Comparison of ENCODE assay signal across 25 mouse cellular contexts in the genomic region with DNA sequence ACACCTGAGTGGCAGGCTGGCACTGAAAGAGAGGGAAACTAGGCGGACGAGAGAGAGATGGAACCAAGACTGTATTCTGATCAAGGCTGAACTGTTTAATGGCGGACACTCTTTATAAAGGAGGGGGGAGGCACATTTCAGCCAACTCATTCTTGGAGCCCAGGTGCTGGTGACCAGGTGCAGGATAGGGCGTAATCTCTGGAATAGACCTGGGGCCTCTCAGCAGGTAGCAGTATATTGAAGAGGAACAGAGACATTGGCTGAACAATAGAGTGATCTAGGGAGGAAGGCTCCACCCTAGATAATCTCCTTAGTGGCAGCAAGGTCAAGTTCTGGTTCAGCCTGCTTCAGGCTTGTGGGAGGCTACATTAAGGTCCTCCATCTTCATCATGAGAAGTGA. TPM values are rescaled to one million over a fixed set of nuclear protein-coding genes. Genes with fewer than 3 reads are reported as not detected.
"Had no signal": no experiment of that assay in that cellular context is flagged by ENCODE, and none has a peak within 500 bp of the region (broad histone marks: within the 10 kb centered on the region; RNA-seq: fewer than 3 reads in every experiment).

No protein-coding gene starts in this region.

- H3K9ac ChIP-seq: lung, embryonic 15.5 days; midbrain, embryonic 13.5 days; midbrain, embryonic 15.5 days; neural tube, embryonic 12.5 days; stomach, embryonic 15.5 days had no signal

- H3K4me2 ChIP-seq: lung, embryonic 15.5 days; midbrain, embryonic 11.5 days; midbrain, embryonic 13.5 days; midbrain, embryonic 15.5 days; neural tube, embryonic 12.5 days; stomach, embryonic 15.5 days had no signal

- H3K27ac ChIP-seq: lung, embryonic 15.5 days; macrophage; midbrain, embryonic 13.5 days; midbrain, embryonic 15.5 days; neural tube, embryonic 12.5 days; stomach, embryonic 15.5 days; stomach, postnatal 0 days had no signal

- H3K4me1 ChIP-seq: lung, embryonic 15.5 days; megakaryocyte, embryonic 14.5 days; midbrain, embryonic 13.5 days; midbrain, embryonic 15.5 days; neural tube, embryonic 12.5 days; stomach, embryonic 15.5 days had no signal

- H3K36me3 ChIP-seq: lung, embryonic 15.5 days; midbrain, embryonic 13.5 days; midbrain, embryonic 15.5 days; neural tube, embryonic 12.5 days; stomach, embryonic 15.5 days had no signal

- DNase-seq: lung, adult 2 months; lung, postnatal 14 days; lung, postnatal 36 days; right cerebral cortex, postnatal 14 days; thymus, adult 2 months; thymus, postnatal 25 days; thymus, postnatal 4 days had no signal

- H3K9me3 ChIP-seq: lung, embryonic 15.5 days; stomach, embryonic 15.5 days had no signal

- ATAC-seq: lung, postnatal 0 days; midbrain, embryonic 13.5 days; midbrain, embryonic 15.5 days had no signal

- H3K27me3 ChIP-seq: lung, embryonic 15.5 days; megakaryocyte, embryonic 14.5 days; midbrain, embryonic 13.5 days; midbrain, embryonic 15.5 days; neural tube, embryonic 12.5 days; stomach, embryonic 15.5 days had no signal

- H3K4me3 ChIP-seq: lung, embryonic 15.5 days; megakaryocyte, embryonic 14.5 days; midbrain, embryonic 13.5 days; midbrain, embryonic 15.5 days; neural tube, embryonic 12.5 days; stomach, embryonic 15.5 days had no signal

RNA-seq across cellular contexts. Expression of gene Tas2r130, which starts 25.9 kb away (rescaled TPM):
- total RNA-seq: megakaryocyte progenitor cell, adult 5-6 weeks; midbrain, postnatal 0 days; monocyte, adult 5-6 weeks; neutrophil, adult 5-6 weeks had no signal
- polyA plus RNA-seq: lung, adult 2 months; lung, embryonic 15.5 days; lung, postnatal 0 days; macrophage; midbrain, embryonic 11.5 days; midbrain, embryonic 13.5 days; midbrain, embryonic 15.5 days; midbrain, postnatal 0 days; neural tube, embryonic 12.5 days; neural tube, embryonic 14.5 days; spleen, adult 2 months; stomach, embryonic 15.5 days; stomach, postnatal 0 days; testis, adult 2 months; thymus, adult 2 months; urinary bladder, adult 2 months had no signal

RNA-seq across cellular contexts. Expression of gene Tas2r107, which starts 55.1 kb away (rescaled TPM):
- total RNA-seq: megakaryocyte progenitor cell, adult 5-6 weeks; midbrain, postnatal 0 days; monocyte, adult 5-6 weeks; neutrophil, adult 5-6 weeks had no signal
- polyA plus RNA-seq: lung, adult 2 months; lung, embryonic 15.5 days; lung, postnatal 0 days; macrophage; midbrain, embryonic 11.5 days; midbrain, embryonic 13.5 days; midbrain, embryonic 15.5 days; midbrain, postnatal 0 days; neural tube, embryonic 12.5 days; neural tube, embryonic 14.5 days; spleen, adult 2 months; stomach, embryonic 15.5 days; stomach, postnatal 0 days; testis, adult 2 months; thymus, adult 2 months; urinary bladder, adult 2 months had no signal
